Mouse (Mus musculus): ENCODE measurements around the gene Lamp1.

DNA sequence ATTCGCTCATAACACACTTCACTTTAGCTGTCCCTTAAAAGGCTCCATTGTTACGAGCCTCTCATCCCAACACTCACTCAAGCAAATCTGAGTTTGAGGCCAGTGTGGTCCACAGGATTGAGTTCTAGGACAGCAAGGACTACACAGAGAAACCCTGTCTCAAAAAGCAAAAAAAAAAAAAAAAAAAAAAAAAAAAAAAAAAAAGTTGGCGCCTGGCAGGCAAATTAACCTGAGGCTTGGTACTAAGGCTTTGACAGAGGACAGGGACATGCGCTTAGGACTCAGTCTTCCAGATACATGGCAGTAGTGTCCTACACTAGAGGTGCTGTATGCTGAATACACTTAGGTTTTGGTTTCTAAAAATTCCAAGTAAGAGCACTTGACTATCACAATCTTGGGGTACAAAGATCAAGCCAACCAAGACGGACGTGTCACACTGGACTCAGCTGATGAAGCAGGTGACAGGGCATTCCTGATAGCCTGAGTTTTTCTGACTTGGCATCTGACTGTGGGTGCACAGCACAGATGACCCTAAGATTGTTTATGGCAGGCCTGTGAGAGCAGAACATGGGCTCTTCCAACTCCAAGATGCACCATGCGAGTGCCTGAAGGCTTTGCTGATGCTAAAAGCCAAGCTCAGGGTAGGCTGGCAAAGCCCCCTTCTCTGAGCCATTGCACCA, 18.4 kb downstream of the Lamp1 start:
- no peak for TF ChIP-seq CTCF (IDR thresholded peaks at IDR 0.05; ENCODE audit: insufficient read depth, low read depth, low read length)
- TF ChIP-seq POLR2A (IDR thresholded peaks at IDR 0.05; ENCODE audit: insufficient read depth, low read depth, low read length), result no peak

Measured in olfactory bulb, adult 2 months (tissue).